Mouse (Mus musculus): ENCODE data around the gene Adamts15. TPM values are rescaled to one million over a fixed set of nuclear protein-coding genes. Genes with fewer than 3 reads are reported as not detected.
A peak's percentile ranks its signal among the peaks of the same experiment; 100 is the strongest.

The Adamts15 gene
- polyA plus RNA-seq, 1 experiment: 6.2 TPM

- Histone ChIP-seq H3K4me1 (ENCODE audit: control insufficient read depth, insufficient read depth, low read length) (no peaks in the 10 kb centered on the region), H3K27me3 (replicated peaks; ENCODE audit: control insufficient read depth, insufficient read depth, low read length) (no peaks in the 10 kb centered on the region), H3K27ac (ENCODE audit: insufficient read depth, low read depth, low read length) (no peak overlapping the region), H3K36me3 (ENCODE audit: control insufficient read depth, insufficient read depth, low read length) (no peaks in the 10 kb centered on the region), H3K4me3 (ENCODE audit: insufficient read depth, low read depth, low read length) (no peak overlapping the region)
- no peak for DNase-seq
- WGBS: 64% methylated on average over 2 of the region's 2 CpGs
- TF ChIP-seq POLR2A (IDR thresholded peaks at IDR 0.05; ENCODE audit: low read depth, low read length): no peak
Measured at GRCm38 (mm10) chr9:30928759-30929158, 6.5 kb upstream of the Adamts15 start.

GRCm38 (mm10) chr9:30921261-30922103 lies 770 bp downstream of the Adamts15 start:
- H3K27ac ChIP-seq (ENCODE audit: insufficient read depth, low read depth, low read length): peak overlapping the region; percentile 27; the same call in 1 of the 2 replicates
- H3K36me3 ChIP-seq (ENCODE audit: control insufficient read depth, insufficient read depth, low read length): no peaks in the 10 kb centered on the region
- no peak for TF ChIP-seq POLR2A (IDR thresholded peaks at IDR 0.05; ENCODE audit: low read depth, low read length)
- TF ChIP-seq CTCF (conservative IDR thresholded peaks at IDR 0.05; ENCODE audit: insufficient read depth, insufficient read length, low read depth, low read length): no peak
- peak overlapping the region; percentile 50 for H3K4me3 ChIP-seq (ENCODE audit: insufficient read depth, low read depth, low read length)
- peaks cover 2% of the 10 kb centered on the region; the same call in 1 of the 2 replicates for H3K4me1 ChIP-seq (ENCODE audit: control insufficient read depth, insufficient read depth, low read length)
- no peak for DNase-seq
- H3K27me3 ChIP-seq (replicated peaks; ENCODE audit: control insufficient read depth, insufficient read depth, low read length): no peaks in the 10 kb centered on the region
- WGBS: 4% methylated on average over 56 of the region's 56 CpGs

GRCm38 (mm10) chr9:30920736-30921135 lies 1.5 kb downstream of the Adamts15 start:
- Histone ChIP-seq H3K4me3 (ENCODE audit: insufficient read depth, low read depth, low read length) (peak overlapping the region; percentile 50), H3K27me3 (replicated peaks; ENCODE audit: control insufficient read depth, insufficient read depth, low read length) (no peaks in the 10 kb centered on the region), H3K36me3 (ENCODE audit: control insufficient read depth, insufficient read depth, low read length) (no peaks in the 10 kb centered on the region), H3K27ac (ENCODE audit: insufficient read depth, low read depth, low read length) (no peak overlapping the region), H3K4me1 (ENCODE audit: control insufficient read depth, insufficient read depth, low read length) (peaks cover 5% of the 10 kb centered on the region; the same call in 1 of the 2 replicates)
- peak; percentile 78 for DNase-seq
- peak; percentile 73 for TF ChIP-seq CTCF (conservative IDR thresholded peaks at IDR 0.05; ENCODE audit: insufficient read depth, insufficient read length, low read depth, low read length)
- TF ChIP-seq POLR2A (IDR thresholded peaks at IDR 0.05; ENCODE audit: low read depth, low read length): no peak
- 26% methylated on average over 6 of the region's 6 CpGs for WGBS

GRCm38 (mm10) chr9:30919686-30920085 lies 2.6 kb downstream of the Adamts15 start:
- TF ChIP-seq CTCF (conservative IDR thresholded peaks at IDR 0.05; ENCODE audit: insufficient read depth, insufficient read length, low read depth, low read length) (no peak), POLR2A (IDR thresholded peaks at IDR 0.05; ENCODE audit: low read depth, low read length) (no peak)
- DNase-seq: peak; percentile 76
- Histone ChIP-seq H3K27ac (ENCODE audit: insufficient read depth, low read depth, low read length) (peak overlapping the region; percentile 24), H3K36me3 (ENCODE audit: control insufficient read depth, insufficient read depth, low read length) (no peaks in the 10 kb centered on the region), H3K4me3 (ENCODE audit: insufficient read depth, low read depth, low read length) (peak overlapping the region; percentile 6; the same call in 1 of the 2 replicates), H3K27me3 (replicated peaks; ENCODE audit: control insufficient read depth, insufficient read depth, low read length) (no peaks in the 10 kb centered on the region), H3K4me1 (ENCODE audit: control insufficient read depth, insufficient read depth, low read length) (peaks cover 6% of the 10 kb centered on the region; the same call in 1 of the 2 replicates)
- 56% methylated on average over 9 of the region's 9 CpGs for WGBS

GRCm38 (mm10) chr9:30918466-30919356 lies 3.5 kb downstream of the Adamts15 start:
- 43% methylated on average over 12 of the region's 12 CpGs for WGBS
- peaks cover 14% of the 10 kb centered on the region for H3K4me1 ChIP-seq (ENCODE audit: control insufficient read depth, insufficient read depth, low read length)
- H3K36me3 ChIP-seq (ENCODE audit: control insufficient read depth, insufficient read depth, low read length): no peaks in the 10 kb centered on the region
- 0 out of 2 replicates have a peak overlapping the region, but pooled peaks have one; percentile 1 for H3K4me3 ChIP-seq (ENCODE audit: insufficient read depth, low read depth, low read length)
- TF ChIP-seq POLR2A (IDR thresholded peaks at IDR 0.05; ENCODE audit: low read depth, low read length): no peak
- H3K27ac ChIP-seq (ENCODE audit: insufficient read depth, low read depth, low read length): no peak overlapping the region
- no peaks in the 10 kb centered on the region for H3K27me3 ChIP-seq (replicated peaks; ENCODE audit: control insufficient read depth, insufficient read depth, low read length)
- DNase-seq: peak; percentile 80

- 66% methylated on average over 6 of the region's 6 CpGs for WGBS
- DNase-seq: peak; percentile 60
- TF ChIP-seq POLR2A (IDR thresholded peaks at IDR 0.05; ENCODE audit: low read depth, low read length): no peak
- no peak for TF ChIP-seq CTCF (conservative IDR thresholded peaks at IDR 0.05; ENCODE audit: insufficient read depth, insufficient read length, low read depth, low read length)
Measured at GRCm38 (mm10) chr9:30916266-30916968, 5.8 kb downstream of the Adamts15 start.

More at GRCm38 (mm10) chr9:30916266-30916968, 5.8 kb downstream of the Adamts15 start:
- H3K27ac ChIP-seq (ENCODE audit: insufficient read depth, low read depth, low read length): no peak overlapping the region
- no peak overlapping the region for H3K4me3 ChIP-seq (ENCODE audit: insufficient read depth, low read depth, low read length)
- no peaks in the 10 kb centered on the region for H3K36me3 ChIP-seq (ENCODE audit: control insufficient read depth, insufficient read depth, low read length)
- peaks cover 26% of the 10 kb centered on the region for H3K4me1 ChIP-seq (ENCODE audit: control insufficient read depth, insufficient read depth, low read length)
- no peaks in the 10 kb centered on the region for H3K27me3 ChIP-seq (replicated peaks; ENCODE audit: control insufficient read depth, insufficient read depth, low read length)

Data from kidney, adult 2 months (tissue).